Mouse (Mus musculus) cerebellum, adult 11-12 months (tissue): ENCODE measurements at regions not wholly inside any gene's neighbourhood (a gene's known extent, or its start where the extent isn't known, plus 50 kb on each side); places are given as distances from the start of the nearest gene placed in this dataset.

Experiments
- DNase-seq: peaks from one replicate; pipeline ENCODE4 v3.0.0; 2022

- no peak for DNase-seq
Measured at GRCm38 (mm10) chr4:87386271-87386670, 156.0 kb upstream of the Slc24a2 start.

- no peak for DNase-seq
Measured at GRCm38 (mm10) chr4:87385221-87385739, 155.0 kb upstream of the Slc24a2 start.

GRCm38 (mm10) chr4:87384469-87385044, 154.3 kb upstream of the Slc24a2 start:
- no peak for DNase-seq

GRCm38 (mm10) chr4:87380716-87381115, 150.4 kb upstream of the Slc24a2 start:
- no peak for DNase-seq

GRCm38 (mm10) chr4:87379516-87380173, 149.4 kb upstream of the Slc24a2 start:
- DNase-seq = no peak

DNA sequence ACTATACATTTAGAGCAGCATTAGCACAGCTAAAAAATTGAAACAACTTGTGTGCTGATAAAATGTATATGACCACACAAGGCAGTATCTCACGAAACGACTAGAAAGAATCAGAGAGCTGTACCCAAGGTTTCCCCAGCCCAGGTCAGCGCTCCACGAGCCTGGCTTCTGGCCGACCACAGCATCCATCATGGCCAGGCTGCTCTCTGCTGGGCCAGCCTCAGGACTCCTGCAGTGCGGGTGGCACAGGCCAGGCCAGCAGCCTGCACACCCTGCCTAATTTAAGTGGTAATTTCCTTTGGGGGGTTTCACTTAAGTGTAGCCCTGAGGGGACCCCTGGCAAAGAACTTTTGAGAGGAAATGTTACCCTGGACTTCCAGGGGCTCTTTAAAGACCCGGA, 141.7 kb upstream of the Slc24a2 start:
- no peak for DNase-seq

- no peak for DNase-seq
Measured at GRCm38 (mm10) chr4:87369626-87370234, 139.5 kb upstream of the Slc24a2 start.

DNA sequence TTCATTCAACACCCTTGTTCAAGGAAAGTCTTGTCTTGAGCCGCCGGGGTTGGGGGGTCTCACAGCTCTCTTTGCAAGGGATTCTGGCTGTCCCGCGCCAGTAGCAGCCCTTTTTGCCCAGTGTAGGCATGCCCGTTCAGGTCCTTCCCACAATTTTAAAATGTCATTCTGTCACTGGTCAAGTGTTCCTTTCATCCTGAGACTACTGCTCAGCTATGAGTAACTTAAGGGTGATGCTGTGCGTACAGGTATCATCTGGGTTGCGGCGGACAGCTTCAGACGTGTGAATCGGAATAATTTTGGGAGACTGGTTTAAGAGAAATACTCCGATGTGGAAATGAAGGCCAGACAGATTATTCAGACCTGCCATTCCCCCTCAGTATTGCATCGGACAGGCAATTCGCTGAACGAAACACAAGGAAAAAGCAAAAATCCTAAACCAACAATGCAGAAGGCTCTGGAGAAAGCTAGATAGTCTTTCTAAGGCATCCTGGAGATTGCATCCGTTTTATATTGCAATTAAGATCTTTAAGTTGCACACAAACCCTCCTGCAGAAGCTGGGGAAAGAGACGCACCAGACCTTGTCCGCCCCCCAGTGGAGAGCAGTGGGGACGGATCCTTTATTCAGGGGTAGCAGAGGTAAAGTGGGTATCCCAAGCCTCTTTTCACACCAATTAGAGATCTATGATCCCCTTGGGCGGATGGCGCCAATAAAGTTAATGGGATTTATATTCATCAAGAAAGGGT, 138.3 kb upstream of the Slc24a2 start:
- peak; percentile 31 for DNase-seq

- peak; percentile 67 for DNase-seq
Measured at GRCm38 (mm10) chr4:87367732-87368412, 137.6 kb upstream of the Slc24a2 start.

- peak; percentile 23 for DNase-seq
Measured at GRCm38 (mm10) chr4:87362201-87362600, 131.9 kb upstream of the Slc24a2 start.

- peak; percentile 27 for DNase-seq
Measured at GRCm38 (mm10) chr4:87359483-87359882, 129.2 kb upstream of the Slc24a2 start.

GRCm38 (mm10) chr4:87359004-87359403, 128.7 kb upstream of the Slc24a2 start:
- no peak for DNase-seq

DNA sequence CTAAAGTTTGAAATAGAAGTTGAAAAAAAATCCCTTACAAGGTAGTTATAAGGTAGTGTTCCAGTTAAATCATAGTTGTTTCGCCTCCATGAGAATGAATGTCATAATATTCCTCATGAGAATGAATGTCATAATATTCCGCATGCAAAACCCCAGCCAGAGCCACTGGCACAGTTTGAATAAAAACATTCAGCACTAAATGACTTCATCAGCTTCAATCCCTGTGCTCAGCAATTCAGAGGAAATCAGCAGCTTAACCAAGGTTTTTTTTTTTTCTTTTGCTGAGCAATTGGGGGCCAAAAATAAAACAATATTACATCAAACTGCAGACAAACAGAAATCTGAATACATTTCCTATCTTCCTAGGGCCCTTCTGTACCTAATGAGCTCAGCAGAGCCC, 102.7 kb upstream of the Slc24a2 start:
- no peak for DNase-seq

GRCm38 (mm10) chr4:87329136-87329535, 98.9 kb upstream of the Slc24a2 start:
- no peak for DNase-seq

GRCm38 (mm10) chr4:87321726-87322349, 91.6 kb upstream of the Slc24a2 start:
- no peak for DNase-seq

DNA sequence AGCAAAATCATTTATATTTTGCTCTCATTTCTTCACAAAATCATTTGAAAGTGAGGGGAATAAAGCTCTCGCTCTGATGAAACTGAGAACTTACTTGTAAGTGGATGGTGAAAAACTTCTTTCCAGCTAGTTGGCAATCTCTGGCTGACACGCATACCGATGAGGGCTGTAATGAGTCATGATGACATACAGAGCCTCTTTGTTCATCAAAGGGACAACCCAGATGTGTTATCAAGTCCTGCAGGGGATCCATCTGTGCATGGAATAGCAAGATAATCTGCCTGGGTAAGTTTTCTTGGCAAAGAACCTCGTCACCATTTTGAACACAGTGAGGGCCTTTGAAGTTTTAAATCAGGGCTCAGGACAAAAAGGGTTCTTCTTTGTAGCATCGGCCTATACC, 67.9 kb upstream of the Slc24a2 start:
- DNase-seq = no peak

GRCm38 (mm10) chr4:87294538-87294937, 64.3 kb upstream of the Slc24a2 start:
- no peak for DNase-seq
